In genomic region chr1:132628183-132628582, GRCm38 (mm10) we compare ENCODE assay signal across 15 mouse cellular contexts.
"Had no signal": no experiment of that assay in that cellular context is flagged by ENCODE, and none has a peak within 500 bp of the region (broad histone marks: within the 10 kb centered on the region; RNA-seq: fewer than 3 reads in every experiment).

No protein-coding gene starts in this region.

- H3K27ac ChIP-seq: neural tube, embryonic 15.5 days; stomach, embryonic 15.5 days; stomach, postnatal 0 days had no signal

- DNase-seq: retina, postnatal 1 day; right cerebral cortex, adult 18-20 months; right cerebral cortex, postnatal 14 days; right cerebral cortex, postnatal 25 days; right cerebral cortex, postnatal 4 days; spleen, adult 18-20 months; thymus, adult 18-20 months; thymus, adult 2 months; thymus, postnatal 14 days; thymus, postnatal 25 days; thymus, postnatal 36 days; thymus, postnatal 4 days had no signal

- H3K9ac ChIP-seq: neural tube, embryonic 15.5 days; stomach, embryonic 15.5 days had no signal

- H3K36me3 ChIP-seq: stomach, embryonic 15.5 days had no signal

- H3K4me3 ChIP-seq: neural tube, embryonic 15.5 days; stomach, embryonic 15.5 days had no signal

- H3K27me3 ChIP-seq: neural tube, embryonic 15.5 days; stomach, embryonic 15.5 days had no signal
